Mouse (Mus musculus) macrophage (primary cell): ENCODE data around the gene Lsm4. TPM values are rescaled to one million over a fixed set of nuclear protein-coding genes. Genes with fewer than 3 reads are reported as not detected.
A peak's percentile ranks its signal among the peaks of the same experiment; 100 is the strongest.

ENCODE experiments used
- H3K27ac ChIP-seq: fragments of 350-480 bp; formaldehyde crosslinking; 2 replicates; pipeline ENCODE4 v1.9.0; 2021
- H3K36me3 ChIP-seq: fragments of 350-480 bp; formaldehyde crosslinking; 2 replicates; pipeline ENCODE4 v1.9.0; 2021; ENCODE audit errors: inconsistent target
- H3K4me3 ChIP-seq: fragments of 350-480 bp; formaldehyde crosslinking; 2 replicates; pipeline ENCODE4 v1.9.0; 2021; ENCODE audit errors: inconsistent target
- H3K79me2 ChIP-seq: fragments of 350-480 bp; formaldehyde crosslinking; 2 replicates; pipeline ENCODE4 v1.9.0; 2021; ENCODE audit errors: inconsistent target
- WGBS: methylation state at CpG from one replicate; pipeline ENCODE4 v1.1.7; 2026; ENCODE audit warnings: inconsistent platforms; ENCODE audit not compliant: missing documents; 5-methylcytosine and 5-hydroxymethylcytosine counted together
- polyA plus RNA-seq: library from polyadenylated mRNA; stranded (reverse); fragments of 250-400 nt; gene quantifications from 3 replicates; pipeline ENCODE4 v1.2.4, GENCODE M21; 2018; ENCODE audit warnings: inconsistent platforms

Gene Lsm4
- polyA plus RNA-seq, 1 experiment from 2014 or later = 47.7 TPM

- H3K4me3 ChIP-seq = no peak overlapping the region
- 91% methylated on average over 4 of the region's 4 CpGs for WGBS
These were observed 23.9 kb downstream of the Lsm4 start for GRCm38 (mm10) chr8:70696946-70697345.

GRCm38 (mm10) chr8:70697366-70698250, 24.6 kb downstream of the Lsm4 start:
- H3K79me2 ChIP-seq = no peaks in the 10 kb centered on the region; the same call in 1 of the 2 replicates
- WGBS = 81% methylated on average over 12 of the region's 12 CpGs
- H3K36me3 ChIP-seq = no peaks in the 10 kb centered on the region
- peak overlapping the region; percentile 27; the same call in 1 of the 2 replicates for H3K4me3 ChIP-seq
- H3K27ac ChIP-seq = peak overlapping the region; percentile 37

More at GRCm38 (mm10) chr8:70696946-70697345, 23.9 kb downstream of the Lsm4 start:
- Histone ChIP-seq H3K27ac (0 out of 2 replicates have a peak overlapping the region, but pooled peaks have one; percentile 7), H3K79me2 (no peaks in the 10 kb centered on the region; the same call in 1 of the 2 replicates), H3K36me3 (no peaks in the 10 kb centered on the region)

GRCm38 (mm10) chr8:70698310-70699109, 25.5 kb downstream of the Lsm4 start, which contains the start of gene Jund:
Jund (plus strand) TSS chr8:70698949.
- Histone ChIP-seq H3K79me2 (no peaks in the 10 kb centered on the region; the same call in 1 of the 2 replicates), H3K36me3 (no peaks in the 10 kb centered on the region), H3K4me3 (peak within 1 kb of the TSS; percentile 45), H3K27ac (peak within 1 kb of the TSS; percentile 74)
- WGBS = 2% methylated on average over 69 of the region's 69 CpGs

- 2% methylated on average over 84 of the region's 89 CpGs for WGBS
- Histone ChIP-seq H3K27ac (peak overlapping the region; percentile 74; the same call in 1 of the 2 replicates), H3K36me3 (no peaks in the 10 kb centered on the region), H3K79me2 (no peaks in the 10 kb centered on the region; the same call in 1 of the 2 replicates), H3K4me3 (peak overlapping the region; percentile 45)
These were observed 26.2 kb downstream of the Lsm4 start for GRCm38 (mm10) chr8:70699116-70699833.

- Histone ChIP-seq H3K79me2 (no peaks in the 10 kb centered on the region; the same call in 1 of the 2 replicates), H3K36me3 (no peaks in the 10 kb centered on the region), H3K27ac (peak overlapping the region; percentile 74), H3K4me3 (peak overlapping the region; percentile 45)
- WGBS = under 1% methylated on average over 51 of the region's 59 CpGs
These were observed 26.9 kb downstream of the Lsm4 start for GRCm38 (mm10) chr8:70699834-70700554.

GRCm38 (mm10) chr8:70700555-70700922, 27.5 kb downstream of the Lsm4 start:
- Histone ChIP-seq H3K27ac (peak overlapping the region; percentile 74), H3K4me3 (peak overlapping the region; percentile 45), H3K36me3 (no peaks in the 10 kb centered on the region), H3K79me2 (no peaks in the 10 kb centered on the region; the same call in 1 of the 2 replicates)
- 1% methylated on average over 12 of the region's 20 CpGs for WGBS

- H3K79me2 ChIP-seq = no peaks in the 10 kb centered on the region; the same call in 1 of the 2 replicates
- no peaks in the 10 kb centered on the region for H3K36me3 ChIP-seq
- 64% methylated on average over 10 of the region's 10 CpGs for WGBS
- no peak overlapping the region for H3K27ac ChIP-seq
- peak overlapping the region; percentile 10; the same call in 1 of the 2 replicates for H3K4me3 ChIP-seq
These were observed 28.3 kb downstream of the Lsm4 start for GRCm38 (mm10) chr8:70701048-70701981.

GRCm38 (mm10) chr8:70701982-70702841, 29.2 kb downstream of the Lsm4 start:
- no peak overlapping the region for H3K27ac ChIP-seq
- no peak overlapping the region for H3K4me3 ChIP-seq
- H3K79me2 ChIP-seq = no peaks in the 10 kb centered on the region; the same call in 1 of the 2 replicates
- H3K36me3 ChIP-seq = no peaks in the 10 kb centered on the region
- 94% methylated on average over 2 of the region's 2 CpGs for WGBS

GRCm38 (mm10) chr8:70702842-70703182, 29.8 kb downstream of the Lsm4 start:
- 93% methylated on average over 3 of the region's 3 CpGs for WGBS
- no peaks in the 10 kb centered on the region for H3K36me3 ChIP-seq
- no peak overlapping the region for H3K4me3 ChIP-seq
- H3K79me2 ChIP-seq = no peaks in the 10 kb centered on the region; the same call in 1 of the 2 replicates
- H3K27ac ChIP-seq = no peak overlapping the region

GRCm38 (mm10) chr8:70703287-70703686, 30.2 kb downstream of the Lsm4 start, which contains the start of gene Iqcn:
Iqcn (plus strand) TSS chr8:70703457.
- Histone ChIP-seq H3K36me3 (no peaks in the 10 kb centered on the region), H3K79me2 (no peaks in the 10 kb centered on the region; the same call in 1 of the 2 replicates), H3K27ac (no peak within 1 kb of the TSS), H3K4me3 (no peak within 1 kb of the TSS)
- 95% methylated on average over 3 of the region's 3 CpGs for WGBS

- no peak overlapping the region for H3K27ac ChIP-seq
- H3K4me3 ChIP-seq = no peak overlapping the region
- H3K36me3 ChIP-seq = no peaks in the 10 kb centered on the region
- H3K79me2 ChIP-seq = no peaks in the 10 kb centered on the region
- WGBS = 92% methylated on average over 14 of the region's 14 CpGs
These were observed 35.2 kb downstream of the Lsm4 start for GRCm38 (mm10) chr8:70708281-70708680.

GRCm38 (mm10) chr8:70709794-70710193, 36.7 kb downstream of the Lsm4 start:
- Histone ChIP-seq H3K79me2 (no peaks in the 10 kb centered on the region), H3K27ac (no peak overlapping the region), H3K36me3 (no peaks in the 10 kb centered on the region), H3K4me3 (no peak overlapping the region)
- WGBS = 96% methylated on average over 9 of the region's 9 CpGs
